Mouse (Mus musculus) erythroblast, embryonic 14.5 days (primary cell): ENCODE data around the gene Ccl26. TPM values are rescaled to one million over a fixed set of nuclear protein-coding genes. Genes with fewer than 3 reads are reported as not detected.
"Not testable (repeated sequence)": the region's sequence is repeated elsewhere in the genome, so short reads cannot be mapped to it uniquely, and the experiment has no call there.

Source experiments
- H3K27me3 ChIP-seq: 2 replicates; pipeline ENCODE4 v1.6.1; 2012; ENCODE audit warnings: inconsistent platforms; ENCODE audit not compliant: control insufficient read depth
- H3K36me3 ChIP-seq: 2 replicates; pipeline ENCODE4 v1.6.1; 2012; ENCODE audit warnings: mild to moderate bottlenecking, inconsistent platforms; ENCODE audit not compliant: control insufficient read depth
- H3K4me1 ChIP-seq: 2 replicates; pipeline ENCODE4 v1.6.1; 2012; ENCODE audit warnings: inconsistent platforms; ENCODE audit not compliant: control insufficient read depth
- H3K4me3 ChIP-seq: replicated peaks from 2 replicates; pipeline ENCODE3; 2012; ENCODE audit warnings: moderate library complexity, mild to moderate bottlenecking, inconsistent platforms
- H3K9me3 ChIP-seq: 2 replicates; pipeline ENCODE4 v1.6.1; 2012; ENCODE audit warnings: low read length, inconsistent platforms, mixed read lengths; ENCODE audit not compliant: control insufficient read depth
- GATA1 ChIP-seq: IDR thresholded peaks from 2 replicates; pipeline ENCODE4 v1.6.1; 2012; ENCODE audit warnings: low read length, inconsistent platforms, mixed read lengths
- TAL1 ChIP-seq: IDR thresholded peaks from 3 replicates; pipeline ENCODE4 v1.6.1; 2012; ENCODE audit warnings: low read length, inconsistent platforms, mixed read lengths
- polyA plus RNA-seq: library from polyadenylated mRNA; stranded (reverse); fragments of >175 nt; gene quantifications from 2 replicates; pipeline ENCODE4 v1.2.3, GENCODE M21; 2012

The Ccl26 gene
- not detected in 2 replicates for polyA plus RNA-seq

GRCm38 (mm10) chr5:135563469-135563868 is at the start of gene Ccl26:
Ccl26 (minus strand) TSS chr5:135563569.
- Histone ChIP-seq H3K9me3 (no peaks in the 10 kb centered on the region), H3K4me3 (no peak within 1 kb of the TSS), H3K36me3 (no peaks in the 10 kb centered on the region), H3K27me3 (no peaks in the 10 kb centered on the region), H3K4me1 (no peaks in the 10 kb centered on the region)
- no peak for TF ChIP-seq TAL1

- peaks cover 4% of the 10 kb centered on the region; the same call in 1 of the 2 replicates for H3K4me1 ChIP-seq
- no peaks in the 10 kb centered on the region for H3K27me3 ChIP-seq
- no peak for TF ChIP-seq GATA1
- no peak for TF ChIP-seq TAL1
- no peak overlapping the region for H3K4me3 ChIP-seq
- no peaks in the 10 kb centered on the region for H3K36me3 ChIP-seq
- peaks cover 2% of the 10 kb centered on the region; the same call in 1 of the 2 replicates for H3K9me3 ChIP-seq
Observed at GRCm38 (mm10) chr5:135609794-135610193, 46.4 kb upstream of the Ccl26 start.

GRCm38 (mm10) chr5:135607581-135607980 is 44.2 kb upstream of the Ccl26 start:
- TF ChIP-seq TAL1, result no peak
- H3K9me3 ChIP-seq, result peaks cover 8% of the 10 kb centered on the region

GRCm38 (mm10) chr5:135606717-135607116 is 43.3 kb upstream of the Ccl26 start:
- not testable (repeated sequence) for H3K27me3 ChIP-seq, H3K4me1 ChIP-seq, H3K4me3 ChIP-seq, H3K36me3 ChIP-seq, H3K9me3 ChIP-seq

More at GRCm38 (mm10) chr5:135607581-135607980, 44.2 kb upstream of the Ccl26 start:
- H3K4me3 ChIP-seq, result no peak overlapping the region
- peaks cover 4% of the 10 kb centered on the region; the same call in 1 of the 2 replicates for H3K4me1 ChIP-seq
- H3K27me3 ChIP-seq, result no peaks in the 10 kb centered on the region
- H3K36me3 ChIP-seq, result no peaks in the 10 kb centered on the region

GRCm38 (mm10) chr5:135604643-135605042 is 41.3 kb upstream of the Ccl26 start:
- not testable (repeated sequence) for H3K27me3 ChIP-seq, H3K36me3 ChIP-seq, H3K4me3 ChIP-seq, H3K4me1 ChIP-seq, H3K9me3 ChIP-seq

- H3K36me3 ChIP-seq, result no peaks in the 10 kb centered on the region
- H3K27me3 ChIP-seq, result no peaks in the 10 kb centered on the region
- H3K9me3 ChIP-seq, result peaks cover 5% of the 10 kb centered on the region
- no peaks in the 10 kb centered on the region for H3K4me1 ChIP-seq
- no peak overlapping the region for H3K4me3 ChIP-seq
- TF ChIP-seq TAL1 (no peak), GATA1 (no peak)
Observed at GRCm38 (mm10) chr5:135589996-135590784, 26.8 kb upstream of the Ccl26 start.

GRCm38 (mm10) chr5:135587764-135588163 is 24.4 kb upstream of the Ccl26 start:
- Histone ChIP-seq H3K36me3 (no peaks in the 10 kb centered on the region), H3K9me3 (peaks cover 5% of the 10 kb centered on the region), H3K4me1 (no peaks in the 10 kb centered on the region), H3K4me3 (no peak overlapping the region), H3K27me3 (no peaks in the 10 kb centered on the region)
- TF ChIP-seq TAL1 (no peak), GATA1 (no peak)

GRCm38 (mm10) chr5:135585691-135586090 is 22.3 kb upstream of the Ccl26 start:
- Histone ChIP-seq H3K4me3 (no peak overlapping the region), H3K4me1 (no peaks in the 10 kb centered on the region), H3K36me3 (no peaks in the 10 kb centered on the region), H3K27me3 (no peaks in the 10 kb centered on the region), H3K9me3 (peaks cover 9% of the 10 kb centered on the region)
- no peak for TF ChIP-seq GATA1
- no peak for TF ChIP-seq TAL1

GRCm38 (mm10) chr5:135582330-135582729 is 19.0 kb upstream of the Ccl26 start:
- H3K27me3 ChIP-seq, result no peaks in the 10 kb centered on the region
- no peaks in the 10 kb centered on the region for H3K4me1 ChIP-seq
- TF ChIP-seq TAL1, result no peak
- TF ChIP-seq GATA1, result no peak
- H3K9me3 ChIP-seq, result peaks cover 11% of the 10 kb centered on the region
- no peak overlapping the region for H3K4me3 ChIP-seq
- H3K36me3 ChIP-seq, result no peaks in the 10 kb centered on the region

- TF ChIP-seq TAL1, result no peak
- TF ChIP-seq GATA1, result no peak
Observed at GRCm38 (mm10) chr5:135579331-135579751, 16.0 kb upstream of the Ccl26 start.

More at GRCm38 (mm10) chr5:135579331-135579751, 16.0 kb upstream of the Ccl26 start:
- Histone ChIP-seq H3K4me1 (no peaks in the 10 kb centered on the region), H3K9me3 (peaks cover 11% of the 10 kb centered on the region), H3K4me3 (no peak overlapping the region), H3K27me3 (no peaks in the 10 kb centered on the region), H3K36me3 (no peaks in the 10 kb centered on the region)
